Mouse (Mus musculus) lung, postnatal 0 days (tissue): ENCODE results near the gene Dcaf6. TPM values are rescaled to one million over a fixed set of nuclear protein-coding genes. Genes with fewer than 3 reads are reported as not detected.

ENCODE experiments used
- ATAC-seq: fragments of 200-750 bp; cut with Nextera tagmentation; 2 replicates; pipeline ENCODE4 v1.8.0; 2017; ENCODE audit warnings: moderate library complexity
- DNase-seq: peaks from one replicate; pipeline ENCODE4 v3.0.0-alpha.2; 2016; ENCODE audit warnings: low spot score
- H3K27ac ChIP-seq: fragments of 300-500 bp; sonication (generic); 2 replicates; pipeline ENCODE4 v1.5.1; 2014; ENCODE audit warnings: antibody characterized with exemption, mild to moderate bottlenecking, low read length, mixed read lengths
- H3K27me3 ChIP-seq: fragments of 300-500 bp; sonication (generic); replicated peaks from 2 replicates; pipeline ENCODE4 v1.6.1; 2014; ENCODE audit warnings: low read length, mixed read lengths; ENCODE audit not compliant: insufficient read depth
- H3K36me3 ChIP-seq: fragments of 300-500 bp; sonication (generic); 2 replicates; pipeline ENCODE4 v1.6.1; 2014; ENCODE audit warnings: low read length, mixed read lengths; ENCODE audit not compliant: insufficient read depth
- H3K4me1 ChIP-seq: fragments of 300-500 bp; sonication (generic); 2 replicates; pipeline ENCODE4 v1.6.1; 2014; ENCODE audit warnings: antibody characterized with exemption, low read depth, low read length, mixed read lengths; ENCODE audit not compliant: insufficient read depth
- H3K4me2 ChIP-seq: fragments of 300-500 bp; sonication (generic); replicated peaks from 2 replicates; pipeline ENCODE4 v1.6.1; 2014; ENCODE audit warnings: low read depth, mild to moderate bottlenecking, low read length, moderate library complexity, mixed read lengths
- H3K4me3 ChIP-seq: fragments of 300-500 bp; sonication (generic); 2 replicates; pipeline ENCODE4 v1.5.1; 2014; ENCODE audit warnings: low read depth, low read length
- H3K9ac ChIP-seq: fragments of 300-500 bp; sonication (generic); replicated peaks from 2 replicates; pipeline ENCODE4 v1.6.1; 2014; ENCODE audit warnings: low read depth, mild to moderate bottlenecking
- H3K9me3 ChIP-seq: fragments of 300-500 bp; sonication (generic); 2 replicates; pipeline ENCODE4 v1.6.1; 2016; ENCODE audit warnings: low read length, mixed read lengths
- CTCF ChIP-seq: IDR thresholded peaks from 2 replicates; pipeline ENCODE4 v1.5.1; 2016; ENCODE audit warnings: antibody characterized with exemption, mild to moderate bottlenecking
- EP300 ChIP-seq: IDR thresholded peaks from 2 replicates; pipeline ENCODE4 v1.6.1; 2016; ENCODE audit warnings: antibody characterized with exemption, mild to moderate bottlenecking, control low read depth
- WGBS: fragments of 180-500 bp; shearing (Covaris S2); extraction: QIAGEN DNeasy Blood & Tissue Kit; methylation state at CpG from one replicate; pipeline ENCODE4 v1.1.7; 2014; 5-methylcytosine and 5-hydroxymethylcytosine counted together
- polyA plus RNA-seq: library from polyadenylated mRNA; unstranded; fragments of >200 nt; fragmentation: Nextera tagmentation; extraction: Ambion mirVana; gene quantifications from 2 replicates; pipeline ENCODE4 v1.2.1, GENCODE M21; 2015

Dcaf6 gene
- polyA plus RNA-seq, 1 experiment from 2014 or later = 22.3 TPM

- Histone ChIP-seq H3K4me1 (peaks cover 8% of the 10 kb centered on the region; the same call in 1 of the 2 replicates), H3K9ac (peak overlapping the region; percentile 41), H3K36me3 (no peaks in the 10 kb centered on the region), H3K27ac (peak overlapping the region; percentile 38; the same call in 1 of the 2 replicates), H3K4me3 (peak overlapping the region; percentile 56), H3K27me3 (no peaks in the 10 kb centered on the region), H3K4me2 (peak overlapping the region; percentile 95), H3K9me3 (no peaks in the 10 kb centered on the region)
- 1% methylated on average over 36 of the region's 71 CpGs for WGBS
- DNase-seq = peak; percentile 78
- peak; percentile 86 for ATAC-seq
- TF ChIP-seq CTCF = no peak
- no peak for TF ChIP-seq EP300
Measured at GRCm38 (mm10) chr1:165281351-165282221, 178.7 kb downstream of the Dcaf6 start.

GRCm38 (mm10) chr1:165280741-165281140 lies 179.5 kb downstream of the Dcaf6 start:
- Histone ChIP-seq H3K36me3 (no peaks in the 10 kb centered on the region), H3K27ac (no peak overlapping the region), H3K27me3 (no peaks in the 10 kb centered on the region), H3K9me3 (no peaks in the 10 kb centered on the region), H3K9ac (no peak overlapping the region), H3K4me2 (peak overlapping the region; percentile 95; the same call in 1 of the 2 replicates), H3K4me3 (0 out of 2 replicates have a peak overlapping the region, but pooled peaks have one; percentile 56), H3K4me1 (peaks cover 8% of the 10 kb centered on the region; the same call in 1 of the 2 replicates)
- WGBS = 46% methylated on average over 10 of the region's 10 CpGs
- ATAC-seq (no peak), DNase-seq (no peak)
- TF ChIP-seq CTCF (no peak), EP300 (no peak)

Other genes starting within 250 kb of the Dcaf6 start
- gene Tiprl, start 223.5 kb downstream of the Dcaf6 start, polyA plus RNA-seq = 70.3 and 73.6 TPM in 2 replicates
- gene Gpr161, start 164.7 kb downstream of the Dcaf6 start, polyA plus RNA-seq = 0.51 and 0.56 TPM in 2 replicates
- 225 and 235 TPM in 2 replicates for gene Mpc2, start 162 bp upstream of the Dcaf6 start, polyA plus RNA-seq
- gene Adcy10, start 24.7 kb upstream of the Dcaf6 start, polyA plus RNA-seq = not detected in 2 replicates
- 136 and 149 TPM in 2 replicates for gene Mpzl1, start 174.1 kb upstream of the Dcaf6 start, polyA plus RNA-seq
- gene Rcsd1, start 249.3 kb upstream of the Dcaf6 start, polyA plus RNA-seq = 49.6 and 54.4 TPM in 2 replicates